Mouse (Mus musculus) embryonic fibroblast, embryonic 13.5 days (primary cell): ENCODE data around the gene Hes5.

Experiments used
- CTCF ChIP-seq: IDR thresholded peaks from 2 replicates; pipeline ENCODE4 v1.5.1; 2011; ENCODE audit warnings: mild to moderate bottlenecking, control low read depth, low read length, moderate library complexity, borderline replicate concordance; ENCODE audit not compliant: insufficient read depth
- POLR2A ChIP-seq: IDR thresholded peaks from 2 replicates; pipeline ENCODE4 v1.6.1; 2011; ENCODE audit warnings: low read depth, mild to moderate bottlenecking, control low read depth, low read length, moderate library complexity

DNA sequence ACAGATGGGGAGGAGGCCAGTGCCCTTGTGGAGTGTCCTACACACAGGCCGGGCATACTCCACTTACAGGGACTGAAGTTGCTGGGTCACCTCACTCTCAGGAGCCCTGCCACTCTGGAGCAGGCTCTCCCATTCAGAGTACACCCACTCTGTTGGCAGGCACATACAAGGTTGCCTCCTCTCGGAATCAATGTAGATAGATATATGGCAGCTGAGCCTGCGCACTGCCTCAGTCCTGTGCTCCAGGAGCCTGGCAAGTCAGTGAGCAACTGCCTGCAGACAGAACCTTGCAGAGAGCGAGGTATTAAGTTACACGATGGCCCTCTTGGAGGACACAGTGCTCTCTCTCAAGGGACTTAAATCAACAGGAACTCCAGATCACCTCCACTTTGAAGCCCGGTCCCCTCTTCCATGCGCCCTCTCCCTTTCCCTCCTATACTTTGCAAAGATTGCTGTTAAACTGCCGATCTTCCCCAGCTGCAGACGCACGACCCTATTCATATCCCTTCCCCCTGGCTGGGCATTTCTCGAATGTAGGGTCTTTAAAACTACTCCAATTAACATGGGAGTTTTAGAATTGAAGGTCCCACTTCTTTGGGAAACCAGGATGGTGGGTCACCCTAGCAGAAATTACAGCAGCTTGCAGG lies 2.6 kb downstream of the Hes5 start:
- TF ChIP-seq POLR2A (no peak), CTCF (no peak)
